Mouse (Mus musculus): ENCODE data around the gene Abhd16a. TPM values are rescaled to one million over a fixed set of nuclear protein-coding genes. Genes with fewer than 3 reads are reported as not detected.
"Not testable (repeated sequence)": the region's sequence is repeated elsewhere in the genome, so short reads cannot be mapped to it uniquely, and the experiment has no call there.

Gene Abhd16a
- total RNA-seq, 2 experiments from 2014 or later, result 59.1 to 65.0 TPM

DNA sequence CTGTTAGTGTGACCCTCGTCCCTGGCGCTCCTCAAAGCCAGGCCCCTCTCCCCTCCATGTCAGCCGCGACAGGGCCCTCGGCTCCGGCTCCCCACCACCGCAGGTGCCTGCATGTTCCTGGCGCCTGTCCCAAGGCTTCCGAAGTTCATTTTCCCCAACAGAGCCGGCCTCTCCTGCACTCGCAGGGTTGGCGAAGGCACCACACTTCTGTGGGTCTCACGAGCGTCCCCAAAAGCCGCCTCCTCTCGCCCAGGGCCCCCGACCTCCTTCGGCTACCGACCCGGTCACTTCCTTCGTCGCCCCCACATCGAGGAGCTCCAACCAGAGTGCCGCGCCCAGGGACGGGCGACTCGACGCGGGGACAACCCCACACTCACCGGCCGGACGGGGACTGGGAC is 31.7 kb downstream of the Abhd16a start:
- peak; percentile 61 for DNase-seq

- peak; percentile 96 for DNase-seq
Measured at GRCm38 (mm10) chr17:35121143-35121799, 32.2 kb downstream of the Abhd16a start, which contains the start of gene Gpank1. Gpank1 (plus strand) TSS chr17:35121455.

DNA sequence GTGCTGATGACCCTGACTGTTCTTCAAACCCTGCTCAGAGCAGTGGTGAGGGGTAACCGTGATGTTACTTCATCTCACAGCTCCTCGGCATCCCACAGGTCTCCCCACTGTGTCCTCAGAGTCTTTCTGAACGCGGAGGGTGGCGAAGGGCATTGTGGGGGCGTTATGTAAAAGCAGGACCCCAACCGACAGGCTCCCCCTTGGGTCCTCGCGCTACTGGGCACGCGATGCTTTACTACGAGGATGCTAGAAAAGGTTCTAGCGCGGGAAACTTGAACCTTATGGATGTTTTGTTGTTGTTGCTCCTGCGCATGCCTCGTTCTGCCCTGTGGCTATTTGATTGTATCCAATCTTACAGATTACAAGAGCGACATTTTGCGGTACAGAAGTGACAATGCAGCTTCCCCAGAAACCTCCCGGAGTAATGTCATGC is 32.8 kb downstream of the Abhd16a start, which contains the start of gene Csnk2b:
Csnk2b (minus strand) TSS at position 183 of the 433 bp plus-strand sequence.
- peak; percentile 39 for DNase-seq

- not testable (repeated sequence) for DNase-seq
Measured at GRCm38 (mm10) chr17:35123287-35123686, 34.2 kb downstream of the Abhd16a start.

GRCm38 (mm10) chr17:35124261-35124896 is 35.3 kb downstream of the Abhd16a start:
- not testable (repeated sequence) for DNase-seq

- DNase-seq, result no peak
Measured at GRCm38 (mm10) chr17:35125081-35125480, 36.0 kb downstream of the Abhd16a start.

GRCm38 (mm10) chr17:35125578-35125977 is 36.5 kb downstream of the Abhd16a start:
- DNase-seq, result no peak

DNA sequence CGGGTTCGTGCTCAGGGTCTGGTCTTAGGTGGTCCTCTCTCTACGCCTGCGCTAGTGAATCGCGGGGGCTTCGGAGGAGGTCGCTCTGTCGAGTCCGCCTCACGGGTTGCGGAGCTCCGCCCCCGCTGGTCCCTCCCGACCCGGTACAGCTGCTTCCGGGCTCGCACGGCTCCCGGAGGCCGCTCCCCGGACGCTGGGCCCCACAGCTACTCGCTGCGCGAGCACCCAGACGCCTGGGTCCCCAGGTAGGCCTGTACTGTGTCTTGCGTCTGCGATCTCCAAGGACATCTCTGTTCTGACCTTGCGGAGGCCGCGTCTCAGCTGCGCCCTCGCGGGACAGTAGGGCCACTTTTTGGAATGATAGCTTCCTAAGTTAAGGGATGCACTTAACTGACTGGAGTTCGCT is 37.1 kb downstream of the Abhd16a start, which contains the start of gene D17H6S53E:
D17H6S53E (plus strand) TSS at position 168 of the 406 bp plus-strand sequence.
- DNase-seq, result peak; percentile 74

- no peak for DNase-seq
Measured at GRCm38 (mm10) chr17:35127017-35127416, 38.0 kb downstream of the Abhd16a start.

DNA sequence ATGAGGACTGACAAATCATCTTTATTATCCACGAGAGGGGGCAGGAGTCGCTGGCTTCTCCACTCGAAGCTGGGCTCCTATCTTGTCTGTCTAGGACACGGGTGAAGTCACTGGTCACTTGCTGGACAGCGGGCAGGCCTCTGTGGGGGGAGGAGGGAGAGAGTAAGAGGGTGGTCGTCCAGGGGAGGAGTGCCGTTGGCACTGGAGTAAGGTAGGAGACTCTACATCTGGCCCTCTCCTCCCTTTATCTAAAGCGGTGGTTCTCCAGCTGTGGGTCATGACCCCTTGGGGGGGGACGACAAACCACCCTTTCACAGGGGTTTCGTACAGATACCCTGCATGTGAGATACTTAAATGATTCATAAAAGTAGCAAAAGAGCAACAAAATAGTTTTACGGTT is 39.9 kb downstream of the Abhd16a start:
- no peak for DNase-seq

DNA sequence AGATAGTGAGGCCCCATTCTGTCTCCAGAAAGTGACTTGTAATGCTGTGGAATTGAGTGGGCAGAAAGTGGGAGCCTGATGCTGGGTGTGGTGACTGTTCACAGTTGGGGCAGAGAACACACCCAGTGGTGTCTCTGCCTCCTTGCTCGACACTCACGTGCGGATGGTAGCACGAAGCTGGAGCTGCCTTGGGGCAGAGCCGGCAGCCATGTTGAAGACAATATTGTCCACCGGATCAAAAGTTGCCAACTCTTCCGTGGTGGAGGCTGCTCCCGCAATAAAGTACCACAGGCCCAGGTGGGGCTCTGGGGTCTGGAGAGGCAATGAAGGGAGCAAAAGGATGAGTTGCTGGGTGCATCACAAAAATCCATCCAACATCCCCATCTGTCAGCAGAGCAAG is 42.0 kb downstream of the Abhd16a start:
- no peak for DNase-seq

- no peak for DNase-seq
Measured at GRCm38 (mm10) chr17:35131500-35132173, 42.6 kb downstream of the Abhd16a start, which contains the start of gene Apom. Apom (minus strand) TSS chr17:35132050.

DNA sequence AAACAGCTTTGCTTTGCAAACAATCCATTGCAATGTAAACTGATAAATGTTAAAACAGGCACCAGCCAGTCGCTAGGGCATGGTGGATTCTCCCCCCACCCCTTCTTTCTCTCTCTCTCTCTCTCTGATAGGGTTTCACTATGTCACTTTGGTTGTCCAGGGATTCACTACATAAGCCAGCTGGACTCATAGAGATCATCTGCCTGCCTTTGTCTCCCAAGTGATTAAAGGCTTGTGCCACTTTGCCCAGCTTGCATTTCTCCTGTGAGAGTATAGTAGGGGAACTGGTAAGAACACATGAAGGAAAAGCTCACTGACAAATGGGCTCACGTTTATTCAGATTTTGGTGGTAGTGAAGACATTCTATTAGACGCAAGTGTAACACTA is 43.1 kb downstream of the Abhd16a start:
- no peak for DNase-seq

- no peak for DNase-seq
Measured at GRCm38 (mm10) chr17:35133517-35133916, 44.5 kb downstream of the Abhd16a start.

- peak; percentile 95 for DNase-seq
Measured at GRCm38 (mm10) chr17:35134801-35135590, 45.9 kb downstream of the Abhd16a start, which contains the start of gene Bag6. Bag6 (plus strand) TSS chr17:35135178.

GRCm38 (mm10) chr17:35135591-35136320 is 46.7 kb downstream of the Abhd16a start:
- DNase-seq, result no peak

DNA sequence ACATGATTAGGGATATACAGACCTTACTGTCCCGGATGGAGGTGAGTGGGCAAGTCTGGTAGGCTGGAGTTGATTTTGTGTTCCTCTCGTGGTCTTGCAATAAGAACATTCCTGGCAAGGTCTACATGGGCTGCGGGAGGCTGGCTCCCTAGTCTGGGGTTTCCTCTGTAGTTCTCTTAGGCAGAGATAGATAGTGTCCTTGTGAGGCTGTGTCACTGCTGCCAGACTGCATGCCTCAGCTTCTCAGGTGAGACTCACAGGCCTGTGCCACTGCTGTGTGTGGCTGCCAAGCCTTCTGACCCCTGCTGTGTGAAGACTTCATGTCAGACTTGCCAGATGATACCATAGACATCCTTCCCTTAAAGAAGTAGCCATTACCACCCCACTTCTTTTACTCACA is 50.2 kb downstream of the Abhd16a start:
- no peak for DNase-seq

DNA sequence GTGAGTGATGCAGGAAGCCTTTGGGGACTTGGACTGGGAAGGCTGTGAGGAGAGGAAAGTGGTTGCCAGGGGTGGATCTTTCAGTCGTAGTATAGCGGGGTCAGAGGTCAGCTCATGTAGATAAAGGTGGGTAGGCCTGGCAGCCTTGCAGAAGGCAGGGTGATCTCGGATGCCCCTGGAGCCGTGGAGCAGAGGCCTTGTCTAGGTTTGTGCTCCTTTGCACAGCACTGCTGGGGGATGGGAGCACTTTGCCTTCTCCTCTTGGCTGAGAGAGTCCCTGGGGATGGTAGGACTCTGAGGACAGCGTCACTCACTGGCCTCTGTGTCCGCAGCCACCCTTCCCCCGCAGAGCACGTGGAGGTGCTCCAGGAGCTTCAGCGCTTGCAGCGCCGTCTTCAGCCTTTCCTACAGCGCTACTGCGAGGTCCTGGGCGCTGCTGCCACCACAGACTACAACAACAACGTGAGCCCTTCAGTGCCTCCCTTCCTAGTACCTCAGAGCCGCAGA is 51.5 kb downstream of the Abhd16a start:
- no peak for DNase-seq

DNA sequence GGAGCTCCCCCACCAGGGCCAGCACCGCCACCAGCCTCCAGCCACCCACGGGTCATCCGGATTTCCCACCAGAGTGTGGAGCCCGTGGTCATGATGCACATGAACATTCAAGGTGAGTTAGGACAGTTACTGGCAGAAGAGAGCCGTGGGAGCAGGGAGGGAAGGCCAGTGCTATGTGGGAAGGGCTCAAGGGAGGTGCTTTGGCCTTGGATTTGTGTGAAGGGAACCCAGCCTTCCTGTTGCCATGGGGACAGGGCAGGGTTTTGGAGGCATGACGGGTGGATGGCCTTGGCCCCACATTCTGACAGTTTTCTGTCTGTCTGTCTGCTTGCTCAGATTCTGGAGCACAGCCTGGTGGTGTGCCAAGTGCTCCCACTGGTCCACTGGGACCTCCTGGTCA is 52.9 kb downstream of the Abhd16a start:
- DNase-seq, result no peak

DNA sequence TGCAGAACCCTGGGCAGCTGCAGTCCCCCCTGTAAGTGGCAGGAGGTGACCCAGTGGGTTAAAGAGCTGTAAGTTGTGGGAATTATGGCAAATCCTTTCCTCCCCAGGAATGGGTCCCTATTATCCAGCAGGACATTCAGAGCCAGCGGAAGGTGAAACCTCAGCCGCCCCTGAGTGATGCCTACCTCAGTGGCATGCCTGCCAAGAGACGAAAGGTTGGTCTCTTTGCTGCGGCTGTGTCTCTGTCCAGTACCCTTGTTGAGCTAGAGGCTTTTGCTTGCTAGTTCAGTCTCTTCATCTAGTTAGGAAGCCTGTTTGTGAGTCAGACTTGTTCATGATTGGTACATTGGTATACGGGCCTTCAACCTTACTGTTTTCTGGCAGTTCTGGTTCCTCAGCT is 57.1 kb downstream of the Abhd16a start:
- no peak for DNase-seq

- no peak for DNase-seq
Measured at GRCm38 (mm10) chr17:35147348-35147747, 58.3 kb downstream of the Abhd16a start.
